Mouse (Mus musculus): Measurements from ENCODE around the gene Zc3h12a.

Gene Zc3h12a

GRCm38 (mm10) chr4:125115081-125115480 lies 12.6 kb downstream of the Zc3h12a start:
- DNase-seq (ENCODE audit: low spot score), result no peak

- peak; percentile 80 for DNase-seq (ENCODE audit: low spot score)
Measured at GRCm38 (mm10) chr4:125114638-125115037, 13.0 kb downstream of the Zc3h12a start.

- DNase-seq (ENCODE audit: low spot score), result no peak
Measured at GRCm38 (mm10) chr4:125105354-125105753, 22.3 kb downstream of the Zc3h12a start.

- DNase-seq (ENCODE audit: low spot score), result no peak
Measured at GRCm38 (mm10) chr4:125101334-125101733, 26.3 kb downstream of the Zc3h12a start.

GRCm38 (mm10) chr4:125099458-125099857 lies 28.2 kb downstream of the Zc3h12a start:
- DNase-seq (ENCODE audit: low spot score), result peak; percentile 62

GRCm38 (mm10) chr4:125097412-125097811 lies 30.2 kb downstream of the Zc3h12a start:
- DNase-seq (ENCODE audit: low spot score), result no peak

GRCm38 (mm10) chr4:125096066-125096465 lies 31.6 kb downstream of the Zc3h12a start:
- no peak for DNase-seq (ENCODE audit: low spot score)

- no peak for DNase-seq (ENCODE audit: low spot score)
Measured at GRCm38 (mm10) chr4:125093031-125093430, 34.6 kb downstream of the Zc3h12a start.

- DNase-seq (ENCODE audit: low spot score), result no peak
Measured at GRCm38 (mm10) chr4:125085346-125085841, 42.2 kb downstream of the Zc3h12a start.

- DNase-seq (ENCODE audit: low spot score), result peak; percentile 87
Measured at GRCm38 (mm10) chr4:125084403-125085345, 43.0 kb downstream of the Zc3h12a start, which contains the start of gene Meaf6. Gene Meaf6 (plus strand): TSS chr4:125085134.

GRCm38 (mm10) chr4:125078698-125079097 lies 48.9 kb downstream of the Zc3h12a start:
- DNase-seq (ENCODE audit: low spot score), result no peak

- DNase-seq (ENCODE audit: low spot score), result no peak
Measured at GRCm38 (mm10) chr4:125077700-125078099, 49.9 kb downstream of the Zc3h12a start.
